Mouse (Mus musculus): ENCODE measurements at regions not wholly inside any gene's neighbourhood (a gene's known extent, or its start where the extent isn't known, plus 50 kb on each side); places are given as distances from the start of the nearest gene placed in this dataset.
A peak's percentile ranks its signal among the peaks of the same experiment; 100 is the strongest.

- DNase-seq (ENCODE audit: low read depth, low spot score), result peak; percentile 47
Measured at GRCm38 (mm10) chrX:132452986-132453385, 1235.8 kb downstream of the Pcdh19 start.
